Mouse (Mus musculus): ENCODE measurements around the gene Arhgef7. TPM values are rescaled to one million over a fixed set of nuclear protein-coding genes. Genes with fewer than 3 reads are reported as not detected.

The Arhgef7 gene
- total RNA-seq, 4 experiments from 2014 or later = 93.9 to 119 (median 111) TPM

- DNase-seq (ENCODE audit: low spot score) = no peak
These were observed 15.3 kb upstream of the Arhgef7 start for GRCm38 (mm10) chr8:11712244-11712643.

- DNase-seq (ENCODE audit: low spot score) = no peak
These were observed 10.3 kb upstream of the Arhgef7 start for GRCm38 (mm10) chr8:11717194-11717593.

- DNase-seq (ENCODE audit: low spot score) = no peak
These were observed 259 bp upstream of the Arhgef7 start for GRCm38 (mm10) chr8:11727273-11727650.

- DNase-seq (ENCODE audit: low spot score) = no peak
These were observed 1.2 kb downstream of the Arhgef7 start for GRCm38 (mm10) chr8:11728482-11729295.

GRCm38 (mm10) chr8:11730271-11730940, 2.9 kb downstream of the Arhgef7 start:
- no peak for DNase-seq (ENCODE audit: low spot score)

GRCm38 (mm10) chr8:11735672-11736235, 8.2 kb downstream of the Arhgef7 start:
- no peak for DNase-seq (ENCODE audit: low spot score)

- DNase-seq (ENCODE audit: low spot score) = no peak
These were observed 9.6 kb downstream of the Arhgef7 start for GRCm38 (mm10) chr8:11737096-11737495.

- no peak for DNase-seq (ENCODE audit: low spot score)
These were observed 11.6 kb downstream of the Arhgef7 start for GRCm38 (mm10) chr8:11739082-11739481.

- DNase-seq (ENCODE audit: low spot score) = no peak
These were observed 13.3 kb downstream of the Arhgef7 start for GRCm38 (mm10) chr8:11740857-11741256.

GRCm38 (mm10) chr8:11743580-11743979, 16.1 kb downstream of the Arhgef7 start:
- DNase-seq (ENCODE audit: low spot score) = no peak

- DNase-seq (ENCODE audit: low spot score) = no peak
These were observed 19.5 kb downstream of the Arhgef7 start for GRCm38 (mm10) chr8:11746850-11747600.

GRCm38 (mm10) chr8:11749472-11749871, 22.0 kb downstream of the Arhgef7 start:
- no peak for DNase-seq (ENCODE audit: low spot score)

- DNase-seq (ENCODE audit: low spot score) = no peak
These were observed 24.8 kb downstream of the Arhgef7 start for GRCm38 (mm10) chr8:11752338-11752737.

GRCm38 (mm10) chr8:11753155-11753941, 25.8 kb downstream of the Arhgef7 start:
- DNase-seq (ENCODE audit: low spot score) = no peak

GRCm38 (mm10) chr8:11754723-11755122, 27.2 kb downstream of the Arhgef7 start:
- no peak for DNase-seq (ENCODE audit: low spot score)

- peak; percentile 84 for DNase-seq (ENCODE audit: low spot score)
These were observed 28.4 kb downstream of the Arhgef7 start for GRCm38 (mm10) chr8:11755873-11756272.

GRCm38 (mm10) chr8:11757568-11758481, 30.3 kb downstream of the Arhgef7 start:
- DNase-seq (ENCODE audit: low spot score) = peak; percentile 90

- no peak for DNase-seq (ENCODE audit: low spot score)
These were observed 31.2 kb downstream of the Arhgef7 start for GRCm38 (mm10) chr8:11758482-11759281.

- DNase-seq (ENCODE audit: low spot score) = no peak
These were observed 34.0 kb downstream of the Arhgef7 start for GRCm38 (mm10) chr8:11761551-11761950.
